Mouse (Mus musculus) hematopoietic stem cell, adult 5-6 weeks (primary cell): ENCODE data around the gene Gucy1b2. TPM values are rescaled to one million over a fixed set of nuclear protein-coding genes. Genes with fewer than 3 reads are reported as not detected.

ENCODE experiments used
- ATAC-seq, 2 experiments: fragments of 125-278 bp in 1 of 2; replicated peaks in 1 of 2; 2 replicates each; pipeline ENCODE4 v1.8.0; 2016 to 2017; ENCODE audit warnings: inconsistent platforms in 2 of 2, mild to moderate bottlenecking in 2 of 2, moderate number of reproducible peaks in 2 of 2, low read depth in 1 of 2, moderate TSS enrichment in 1 of 2; ENCODE audit not compliant: low FRiP score in 2 of 2, poor library complexity in 2 of 2, severe bottlenecking in 2 of 2, insufficient read depth in 1 of 2, low TSS enrichment in 1 of 2
- total RNA-seq: library from RNA; stranded (forward); fragments of 172-1452, 232-1000 nt; gene quantifications from 2 replicates; pipeline ENCODE4 v1.2.3, GENCODE M21; 2017

Gucy1b2 gene
- total RNA-seq, 1 experiment from 2014 or later, result not detected

DNA sequence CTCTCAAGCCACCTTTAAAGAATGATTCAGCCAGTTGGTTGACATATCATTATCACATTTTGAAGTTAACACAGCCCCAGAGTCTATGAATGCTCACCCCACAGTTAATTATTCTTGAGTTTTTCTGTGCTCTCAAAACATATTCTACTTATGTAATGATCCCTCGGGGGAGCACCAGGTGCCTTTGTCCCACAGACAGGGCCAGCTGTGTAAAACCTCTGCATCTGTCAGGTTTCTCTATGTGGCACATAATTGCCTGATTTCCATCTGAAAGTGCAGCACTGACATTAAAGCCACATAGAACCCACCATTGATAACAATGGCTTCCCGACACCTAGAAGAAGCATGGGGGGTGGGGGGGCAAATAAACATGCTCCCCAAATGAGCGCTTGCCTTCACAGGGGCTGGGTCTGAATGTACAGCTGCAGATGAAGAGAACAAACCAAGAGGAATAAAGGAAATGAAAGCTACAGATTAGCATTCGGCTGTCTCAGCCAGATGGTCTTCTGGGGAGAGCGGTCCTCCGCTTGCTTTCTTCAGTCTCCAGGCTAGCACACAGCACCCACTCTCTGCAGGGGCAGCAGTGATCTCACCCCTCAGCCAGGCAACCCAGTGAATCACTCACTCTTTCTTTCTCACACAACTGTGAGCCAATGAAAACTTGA lies 66.9 kb downstream of the Gucy1b2 start:
- ATAC-seq, result no peak

DNA sequence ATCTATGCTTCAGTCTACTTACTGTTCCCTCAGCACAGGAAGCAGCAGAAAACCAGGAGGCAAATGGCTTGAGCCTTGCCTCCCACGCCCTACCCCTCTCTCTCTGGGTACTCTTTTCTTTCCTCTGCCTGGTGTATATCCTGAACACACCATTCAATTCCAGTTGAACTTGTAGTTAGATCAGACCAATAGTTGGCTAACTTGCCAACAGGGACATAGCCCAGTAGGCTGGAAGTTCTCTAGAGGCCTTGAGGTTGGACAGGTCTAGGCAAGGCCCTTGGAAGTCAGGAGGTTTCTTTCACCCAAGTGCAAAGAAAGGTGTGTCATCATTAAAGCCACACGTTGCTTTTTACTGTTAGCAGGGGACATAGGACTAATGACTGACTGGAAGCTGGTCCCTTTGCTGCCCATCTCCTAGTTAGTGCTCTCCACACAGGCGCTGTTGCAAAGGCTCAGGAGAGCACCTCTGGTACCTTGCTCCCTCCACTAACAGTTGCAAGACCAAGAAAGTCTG lies 72.2 kb downstream of the Gucy1b2 start:
- ATAC-seq, result no peak

DNA sequence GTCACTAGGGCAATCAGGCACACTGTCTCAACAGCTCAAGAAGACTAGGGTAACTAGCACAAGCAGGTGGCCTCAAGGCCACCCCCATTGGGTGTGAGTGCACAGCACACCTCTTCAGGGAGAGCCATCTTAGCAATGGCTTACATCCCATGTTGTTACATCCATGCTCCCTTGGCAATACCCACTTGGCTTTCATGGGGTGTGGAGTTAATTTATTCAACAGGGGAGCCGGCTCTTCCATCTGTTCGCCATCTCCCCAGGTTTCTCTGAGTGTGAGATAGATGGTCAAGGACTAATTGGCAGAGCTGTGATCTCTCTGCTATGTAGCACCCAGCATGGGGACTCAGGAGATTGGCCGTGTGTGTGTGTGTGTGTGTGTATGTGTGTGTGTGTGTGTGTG lies 73.0 kb downstream of the Gucy1b2 start:
- ATAC-seq, result no peak

- ATAC-seq, result no peak
These were observed 75.5 kb downstream of the Gucy1b2 start for GRCm38 (mm10) chr14:62380606-62381005.

DNA sequence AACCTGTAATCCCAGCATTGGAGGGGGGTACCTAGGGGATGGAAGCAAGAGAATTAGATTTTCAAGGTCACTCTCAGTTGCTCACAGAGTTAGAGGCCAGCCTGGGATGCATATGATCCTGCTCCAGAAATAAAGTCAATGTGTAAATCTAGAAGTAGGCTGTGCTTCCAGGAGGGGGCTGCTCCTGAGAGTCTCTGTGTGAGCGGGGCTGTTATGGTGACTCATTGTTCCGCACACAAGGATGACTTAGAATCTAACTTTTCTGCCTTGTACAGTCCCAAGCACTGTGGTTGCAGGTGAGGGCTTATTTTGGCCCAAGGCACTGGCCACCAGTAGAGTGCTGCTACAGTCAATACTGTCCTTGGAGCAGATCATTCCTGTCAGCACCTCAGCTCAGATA lies 76.7 kb downstream of the Gucy1b2 start:
- no peak for ATAC-seq

- no peak for ATAC-seq
These were observed 80.0 kb downstream of the Gucy1b2 start for GRCm38 (mm10) chr14:62376115-62376514.

DNA sequence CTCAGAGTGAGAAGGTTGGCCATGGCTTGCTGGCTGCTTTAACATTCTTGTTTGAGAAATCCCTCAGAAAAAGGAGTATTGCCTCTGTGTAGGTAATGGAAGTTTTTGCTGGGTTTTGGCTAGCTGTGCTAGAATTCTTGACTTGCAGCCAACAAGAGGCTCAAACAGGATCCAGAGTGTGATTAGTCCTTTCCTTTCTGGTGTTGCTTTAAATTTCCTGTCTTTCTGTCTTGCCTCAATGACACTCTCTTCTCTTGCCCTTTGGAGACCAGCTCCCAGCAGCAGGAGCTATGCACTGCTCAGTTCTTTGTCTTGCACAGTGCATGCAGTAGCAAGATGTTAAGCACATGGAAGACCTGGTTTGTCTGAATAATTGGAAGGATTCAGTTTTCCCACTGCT lies 80.4 kb downstream of the Gucy1b2 start:
- no peak for ATAC-seq

DNA sequence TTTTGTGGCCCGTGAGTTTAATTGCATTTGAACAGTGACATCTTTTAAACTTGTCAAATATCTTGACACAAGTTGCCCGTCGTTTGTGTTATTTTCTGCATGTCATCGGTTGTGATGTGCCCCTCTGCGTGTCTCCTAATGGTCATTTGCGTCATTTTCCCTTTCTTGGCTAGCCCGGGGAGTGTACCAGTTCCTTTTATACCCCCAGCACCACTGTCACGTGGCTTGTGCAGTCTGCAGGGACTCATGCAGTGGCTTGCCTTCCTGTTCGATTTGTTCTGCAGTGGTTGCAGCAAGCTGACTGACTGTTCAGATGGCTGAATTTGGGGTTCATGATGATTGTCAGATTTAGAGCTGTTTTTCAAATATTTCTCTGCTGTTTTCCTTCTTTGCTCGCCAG lies 82.1 kb downstream of the Gucy1b2 start:
- no peak for ATAC-seq

DNA sequence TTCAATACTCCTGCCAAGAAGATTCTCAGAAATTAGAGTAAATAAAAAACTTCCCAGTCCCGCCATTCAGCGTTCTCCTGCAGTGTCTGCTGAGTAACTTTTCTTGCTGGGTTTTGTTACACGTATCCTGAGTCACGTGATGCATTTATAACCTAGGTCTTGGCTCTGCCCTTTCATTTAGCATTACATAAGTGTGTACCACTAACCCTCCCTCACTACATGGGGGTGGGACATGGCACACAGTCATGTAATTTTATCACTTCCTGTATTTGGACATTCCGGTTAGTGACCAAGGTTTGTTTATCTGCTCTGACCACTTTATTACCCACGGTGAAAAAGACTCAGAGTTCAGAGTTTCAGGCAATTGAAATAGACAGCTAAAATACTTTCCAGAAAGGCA lies 85.3 kb downstream of the Gucy1b2 start:
- no peak for ATAC-seq

GRCm38 (mm10) chr14:62363774-62364173 lies 92.3 kb downstream of the Gucy1b2 start:
- no peak for ATAC-seq

DNA sequence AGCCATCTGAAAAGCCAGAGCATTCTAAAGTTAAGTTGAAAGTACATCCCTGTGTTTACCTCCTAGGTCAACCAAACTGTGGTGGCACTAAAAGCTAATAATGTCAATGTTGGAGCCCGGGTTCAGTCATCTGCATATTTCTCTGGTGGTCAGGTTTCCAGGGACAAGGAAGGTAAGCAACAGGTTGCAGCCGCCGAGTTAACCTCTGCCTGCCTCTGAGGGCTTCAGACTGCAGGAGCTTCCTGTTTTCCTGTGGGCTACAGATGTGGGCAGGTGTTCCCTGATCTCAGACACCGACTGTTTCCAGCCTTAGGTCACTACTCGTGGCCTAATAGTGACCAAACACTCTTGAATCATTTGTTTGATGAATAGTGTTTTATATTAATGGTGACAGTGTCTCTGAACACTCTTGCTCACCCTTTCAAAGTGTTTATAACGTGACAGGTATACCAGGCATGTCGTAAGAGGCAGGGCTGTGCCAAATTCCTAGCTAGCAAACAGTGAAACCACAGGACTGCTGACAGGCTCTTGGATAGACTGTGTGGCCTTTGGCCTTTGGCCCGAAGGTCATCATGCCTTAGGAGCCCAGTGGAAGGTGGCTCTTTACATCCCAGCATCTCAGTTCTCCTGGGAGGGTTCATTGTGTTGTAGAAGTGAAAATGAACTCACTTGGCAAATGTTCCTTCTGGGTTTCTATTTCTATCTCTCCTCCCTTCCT lies 94.7 kb downstream of the Gucy1b2 start:
- ATAC-seq, result no peak

DNA sequence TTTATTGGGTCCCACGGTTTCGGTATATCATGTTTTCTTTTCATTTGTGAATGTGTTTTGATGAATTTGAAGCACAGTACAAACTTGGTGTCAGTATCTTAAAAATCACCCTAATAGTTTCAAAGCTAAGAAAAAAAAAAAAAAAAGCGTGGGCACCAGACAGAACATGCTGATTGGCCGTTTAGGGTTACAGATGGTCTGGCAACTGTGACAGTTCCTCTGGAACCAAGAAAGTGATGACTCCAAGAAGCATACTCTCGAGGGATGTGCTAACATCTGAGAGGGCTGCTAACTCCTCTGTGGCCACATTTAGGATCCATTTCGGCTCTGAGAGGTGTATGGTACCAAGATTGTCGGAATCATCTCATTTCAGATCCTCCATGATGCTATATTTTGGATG lies 100.9 kb downstream of the Gucy1b2 start:
- ATAC-seq, result no peak

DNA sequence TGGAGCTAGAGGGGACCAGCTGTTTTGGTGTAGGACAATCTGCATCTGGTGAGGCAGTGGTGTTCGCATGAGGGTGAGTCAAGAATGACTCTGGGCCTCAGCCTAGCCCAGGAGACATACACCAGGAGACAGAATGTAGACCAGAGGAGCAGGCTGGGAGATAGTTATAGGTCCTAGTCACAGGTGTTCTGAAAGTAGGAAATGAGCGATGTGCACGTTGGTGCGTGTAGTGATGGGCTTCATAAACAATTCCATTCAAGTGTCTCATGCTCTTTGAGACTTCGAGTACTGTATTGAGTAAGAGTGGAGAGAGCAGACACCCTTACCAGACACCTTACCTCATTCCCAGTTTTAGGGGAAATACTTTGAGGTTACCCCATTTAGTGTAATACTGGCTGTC lies 102.3 kb downstream of the Gucy1b2 start:
- ATAC-seq, result no peak

GRCm38 (mm10) chr14:62353372-62353771 lies 102.7 kb downstream of the Gucy1b2 start:
- no peak for ATAC-seq

DNA sequence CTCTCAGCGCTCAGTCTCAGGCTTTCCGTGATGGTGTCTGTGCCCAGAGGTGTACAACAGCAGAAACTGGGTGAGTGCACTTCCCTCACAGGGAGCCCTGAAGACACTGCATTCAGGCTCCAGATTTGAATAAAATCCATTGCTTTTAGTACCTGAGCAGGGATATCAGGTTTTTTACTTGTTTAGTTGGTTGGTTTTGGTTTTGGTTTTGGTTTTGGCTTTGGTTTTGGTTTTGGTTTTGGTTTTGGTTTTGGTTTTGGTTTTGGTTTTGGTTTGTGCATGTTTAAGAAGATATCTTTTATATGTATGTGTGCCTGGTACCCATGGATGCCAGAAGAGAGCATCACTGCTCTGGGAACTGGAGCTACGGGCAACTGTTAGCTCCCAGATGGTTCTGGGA lies 105.2 kb downstream of the Gucy1b2 start:
- ATAC-seq, result no peak

DNA sequence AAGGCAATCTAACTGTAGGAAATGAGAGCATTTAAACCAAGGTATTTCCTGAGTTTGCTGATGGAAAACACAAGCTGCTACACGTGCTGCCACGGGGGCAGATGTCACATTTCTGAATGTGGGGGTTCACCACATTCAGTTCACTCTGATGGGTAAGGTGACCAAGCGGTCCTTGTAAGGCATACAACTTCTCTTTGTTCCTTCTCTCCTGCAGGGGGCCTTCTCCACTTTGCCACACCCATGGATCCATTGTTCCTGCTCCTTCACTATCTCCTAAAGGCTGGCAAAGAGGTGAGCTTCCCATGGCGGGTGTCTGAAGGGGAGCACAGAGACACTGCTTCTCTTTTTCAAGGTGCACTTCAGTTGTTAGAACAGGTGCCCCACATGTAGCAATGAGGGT lies 105.9 kb downstream of the Gucy1b2 start:
- ATAC-seq, result no peak

DNA sequence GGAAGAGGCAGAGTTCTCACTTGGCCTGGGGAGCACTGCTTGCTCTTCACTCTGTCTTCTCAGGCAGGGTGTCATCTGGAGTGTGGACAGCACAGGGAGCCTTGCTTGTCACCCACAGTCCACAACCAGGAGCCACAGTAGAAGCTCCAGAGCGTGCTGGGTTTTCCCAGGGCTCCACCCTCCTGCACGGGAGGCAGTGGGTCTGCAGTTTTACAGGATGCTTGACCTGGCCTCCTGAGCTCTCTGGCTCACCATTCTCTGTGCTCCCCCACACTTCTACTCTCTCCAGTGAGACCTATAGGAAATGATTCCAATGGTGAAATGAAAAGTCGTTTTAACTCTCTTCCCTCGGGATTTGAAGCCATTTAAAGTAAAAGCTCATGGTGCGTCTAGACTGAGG lies 106.3 kb downstream of the Gucy1b2 start:
- ATAC-seq, result no peak

GRCm38 (mm10) chr14:62347103-62347502 lies 109.0 kb downstream of the Gucy1b2 start:
- no peak for ATAC-seq

- ATAC-seq, result no peak
These were observed 109.5 kb downstream of the Gucy1b2 start for GRCm38 (mm10) chr14:62346570-62346969.
